Comparison of ENCODE assay signal across 24 mouse cellular contexts in genomic region chr11:67044959-67045358, GRCm38 (mm10). TPM values are rescaled to one million over a fixed set of nuclear protein-coding genes. Genes with fewer than 3 reads are reported as not detected.
A peak's percentile ranks its signal among the peaks of the same experiment; 100 is the strongest.
DNase-seq lines count a peak whose midpoint lies in the region; ATAC-seq and TF ChIP-seq lines count a peak whose summit lies in the region.
"Had no signal": no experiment of that assay in that cellular context is flagged by ENCODE, and none has a peak within 500 bp of the region (broad histone marks: within the 10 kb centered on the region; RNA-seq: fewer than 3 reads in every experiment).

No protein-coding gene starts in this region.

- TF ChIP-seq POLR2A in small intestine, adult 2 months (IDR thresholded peaks at IDR 0.05; ENCODE audit: low read depth, low read length) = no peak

- H3K9ac ChIP-seq in liver, embryonic 11.5 days (ENCODE audit: low read depth, low read length) = no peak overlapping the region
- no peak overlapping the region for H3K9ac ChIP-seq in forebrain, embryonic 12.5 days
- H3K9ac ChIP-seq: embryonic facial prominence, embryonic 15.5 days; heart, embryonic 13.5 days; hindbrain, embryonic 15.5 days; midbrain, embryonic 13.5 days had no signal

- 76% methylated on average over 6 of the region's 6 CpGs for WGBS in embryonic facial prominence, embryonic 10.5 days
- 67% methylated on average over 6 of the region's 6 CpGs for WGBS in liver, embryonic 11.5 days
- 30% methylated on average over 6 of the region's 6 CpGs for WGBS in small intestine, adult 2 months
- WGBS in forebrain, embryonic 12.5 days = 86% methylated on average over 6 of the region's 6 CpGs
- 82% methylated on average over 6 of the region's 6 CpGs for WGBS in hindbrain, embryonic 10.5 days

- H3K36me3 ChIP-seq in E14TG2a.4 (ENCODE audit: insufficient read depth, low read length) = peaks cover 47% of the 10 kb centered on the region
- peaks cover 55% of the 10 kb centered on the region for H3K36me3 ChIP-seq in embryonic facial prominence, embryonic 10.5 days (replicated peaks)
- H3K36me3 ChIP-seq in liver, embryonic 11.5 days (ENCODE audit: control insufficient read depth, insufficient read depth, low read length) = peaks cover 13% of the 10 kb centered on the region
- H3K36me3 ChIP-seq in small intestine, adult 2 months (ENCODE audit: control insufficient read depth, insufficient read depth, low read length) = peaks cover 27% of the 10 kb centered on the region
- peaks cover 35% of the 10 kb centered on the region for H3K36me3 ChIP-seq in forebrain, embryonic 12.5 days (replicated peaks)
- peaks cover 60% of the 10 kb centered on the region for H3K36me3 ChIP-seq in hindbrain, embryonic 10.5 days

- H3K4me3 ChIP-seq in E14TG2a.4 (replicated peaks; ENCODE audit: low read length) = peak overlapping the region; percentile 37
- H3K4me3 ChIP-seq in embryonic facial prominence, embryonic 10.5 days = no peak overlapping the region
- no peak overlapping the region for H3K4me3 ChIP-seq in liver, embryonic 11.5 days (ENCODE audit: low read depth, low read length)
- no peak overlapping the region for H3K4me3 ChIP-seq in small intestine, adult 2 months (ENCODE audit: low read depth, low read length)
- no peak overlapping the region for H3K4me3 ChIP-seq in forebrain, embryonic 12.5 days (replicated peaks)
- no peak overlapping the region for H3K4me3 ChIP-seq in hindbrain, embryonic 10.5 days
- H3K4me3 ChIP-seq: embryonic facial prominence, embryonic 15.5 days; forebrain, embryonic 10.5 days; heart, embryonic 13.5 days; hindbrain, embryonic 15.5 days; midbrain, embryonic 13.5 days had no signal

- H3K4me1 ChIP-seq in E14TG2a.4 (replicated peaks; ENCODE audit: low read depth, low read length) = peaks cover 97% of the 10 kb centered on the region
- peaks cover 12% of the 10 kb centered on the region for H3K4me1 ChIP-seq in embryonic facial prominence, embryonic 10.5 days
- peaks cover 3% of the 10 kb centered on the region; the same call in 1 of the 2 replicates for H3K4me1 ChIP-seq in liver, embryonic 11.5 days (replicated peaks; ENCODE audit: control insufficient read depth, insufficient read depth, low read length)
- peaks cover 5% of the 10 kb centered on the region; the same call in 1 of the 2 replicates for H3K4me1 ChIP-seq in small intestine, adult 2 months (ENCODE audit: control insufficient read depth, insufficient read depth, insufficient read length, low read length)
- no peaks in the 10 kb centered on the region; the same call in 1 of the 2 replicates for H3K4me1 ChIP-seq in forebrain, embryonic 12.5 days
- peaks cover 7% of the 10 kb centered on the region for H3K4me1 ChIP-seq in hindbrain, embryonic 10.5 days (replicated peaks)
- H3K4me1 ChIP-seq: embryonic facial prominence, embryonic 15.5 days; hindbrain, embryonic 15.5 days had no signal

- H3K4me2 ChIP-seq in liver, embryonic 11.5 days = no peak overlapping the region
- H3K4me2 ChIP-seq in forebrain, embryonic 12.5 days = no peak overlapping the region
- H3K4me2 ChIP-seq: embryonic facial prominence, embryonic 15.5 days; heart, embryonic 13.5 days; hindbrain, embryonic 15.5 days; midbrain, embryonic 13.5 days had no signal

- DNase-seq in embryonic facial prominence, embryonic 10.5 days (ENCODE audit: low spot score) = no peak
- no peak for DNase-seq in liver, embryonic 11.5 days (ENCODE audit: low spot score)
- no peak for DNase-seq in right cerebral cortex, adult 2 months (ENCODE audit: low spot score in 2 of 2)
- no peak for DNase-seq in hindbrain, embryonic 10.5 days (ENCODE audit: low spot score)
- DNase-seq: adrenal gland, postnatal 10 days; cerebellum, postnatal 14 days; embryo, embryonic 11 days; gastrocnemius, postnatal 10 days; heart, adult 11 months; kidney, adult 11 months; spleen, adult 18-20 months; thymus, postnatal 14 days had no signal

- no peaks in the 10 kb centered on the region for H3K9me3 ChIP-seq in E14TG2a.4 (ENCODE audit: low read length)
- H3K9me3 ChIP-seq in embryonic facial prominence, embryonic 10.5 days = no peaks in the 10 kb centered on the region
- H3K9me3 ChIP-seq in liver, embryonic 11.5 days (ENCODE audit: control insufficient read depth, low read length) = no peaks in the 10 kb centered on the region
- no peaks in the 10 kb centered on the region for H3K9me3 ChIP-seq in forebrain, embryonic 12.5 days
- H3K9me3 ChIP-seq in hindbrain, embryonic 10.5 days = no peaks in the 10 kb centered on the region
- H3K9me3 ChIP-seq: embryonic facial prominence, embryonic 15.5 days; forebrain, embryonic 10.5 days; heart, embryonic 13.5 days; hindbrain, embryonic 15.5 days; midbrain, embryonic 13.5 days had no signal

- 0 out of 2 replicates have a peak overlapping the region, but pooled peaks have one; percentile 7 for H3K27ac ChIP-seq in embryonic facial prominence, embryonic 10.5 days (replicated peaks)
- no peak overlapping the region for H3K27ac ChIP-seq in liver, embryonic 11.5 days (ENCODE audit: low read depth, low read length)
- peak overlapping the region; percentile 79 for H3K27ac ChIP-seq in small intestine, adult 2 months (ENCODE audit: insufficient read depth, low read depth, low read length)
- no peak overlapping the region for H3K27ac ChIP-seq in forebrain, embryonic 12.5 days
- H3K27ac ChIP-seq in hindbrain, embryonic 10.5 days = no peak overlapping the region
- H3K27ac ChIP-seq: embryonic facial prominence, embryonic 15.5 days; forebrain, embryonic 10.5 days; heart, embryonic 13.5 days; hindbrain, embryonic 15.5 days; kidney, postnatal 0 days; midbrain, embryonic 13.5 days had no signal

- no peaks in the 10 kb centered on the region for H3K27me3 ChIP-seq in E14TG2a.4 (ENCODE audit: insufficient read depth, low read length)
- H3K27me3 ChIP-seq in embryonic facial prominence, embryonic 10.5 days (replicated peaks; ENCODE audit: low read depth, poor library complexity, severe bottlenecking) = no peaks in the 10 kb centered on the region
- H3K27me3 ChIP-seq in liver, embryonic 11.5 days (replicated peaks; ENCODE audit: control insufficient read depth, insufficient read depth, low read length) = no peaks in the 10 kb centered on the region
- no peaks in the 10 kb centered on the region for H3K27me3 ChIP-seq in small intestine, adult 2 months (ENCODE audit: control insufficient read depth, insufficient read depth, low read length)
- H3K27me3 ChIP-seq in forebrain, embryonic 12.5 days = no peaks in the 10 kb centered on the region
- no peaks in the 10 kb centered on the region for H3K27me3 ChIP-seq in hindbrain, embryonic 10.5 days (ENCODE audit: insufficient read depth, poor library complexity, severe bottlenecking)
- H3K27me3 ChIP-seq: embryonic facial prominence, embryonic 15.5 days; heart, embryonic 13.5 days; hindbrain, embryonic 15.5 days; midbrain, embryonic 13.5 days had no signal

- no peak for TF ChIP-seq CTCF in E14TG2a.4 (conservative IDR thresholded peaks at IDR 0.05; ENCODE audit: low read length)
- TF ChIP-seq CTCF in small intestine, adult 2 months (IDR thresholded peaks at IDR 0.05; ENCODE audit: extremely low read depth, insufficient read length, insufficient replicate concordance, low read depth, low read length) = no peak

- ATAC-seq in liver, embryonic 11.5 days (replicated peaks; ENCODE audit: low FRiP score) = 0 out of 2 replicates have a peak, but pooled peaks have one; percentile 43
- no peak for ATAC-seq in forebrain, embryonic 12.5 days (ENCODE audit: low FRiP score)
- no peak for ATAC-seq in erythroid progenitor cell, adult 5-6 weeks (replicated peaks; ENCODE audit: low FRiP score, poor library complexity, severe bottlenecking)
- ATAC-seq: midbrain, embryonic 13.5 days had no signal

RNA-seq across cellular contexts. Expression of gene Adprm, which starts 7.4 kb away (rescaled TPM):
- polyA plus RNA-seq in embryonic facial prominence, embryonic 10.5 days (2016; fragmentation: Nextera tagmentation; extraction: Ambion mirVana) = 30.4 and 32.6 TPM in 2 replicates
- 17.0 and 18.5 TPM in 2 replicates for polyA plus RNA-seq in liver, embryonic 11.5 days (2014; fragmentation: Nextera tagmentation; extraction: Ambion mirVana)
- polyA plus RNA-seq in small intestine, adult 2 months (2012; rRNA removed) = 5.2 and 18.2 TPM in 2 replicates
- 27.0 and 31.9 TPM in 2 replicates for polyA plus RNA-seq in forebrain, embryonic 12.5 days (2016; fragmentation: Nextera tagmentation; extraction: Ambion mirVana)
- 5.0 and 34.8 TPM in 2 replicates for total RNA-seq in erythroid progenitor cell, adult 5-6 weeks (2015; ENCODE audit: low replicate concordance)
- total RNA-seq in erythroid progenitor cell, adult 5-6 weeks (2017; ENCODE audit: low replicate concordance) = 3.2 and 8.5 TPM in 2 replicates
- 28.3 and 30.4 TPM in 2 replicates for polyA plus RNA-seq in hindbrain, embryonic 10.5 days (2016; fragmentation: Nextera tagmentation; extraction: Ambion mirVana)

RNA-seq across cellular contexts. Expression of gene Sco1, which starts 7.5 kb away (rescaled TPM):
- 23.7 and 26.4 TPM in 2 replicates for polyA plus RNA-seq in embryonic facial prominence, embryonic 10.5 days (2016; fragmentation: Nextera tagmentation; extraction: Ambion mirVana)
- 18.8 and 20.3 TPM in 2 replicates for polyA plus RNA-seq in liver, embryonic 11.5 days (2014; fragmentation: Nextera tagmentation; extraction: Ambion mirVana)
- 5.6 and 10.7 TPM in 2 replicates for polyA plus RNA-seq in small intestine, adult 2 months (2012; rRNA removed)
- polyA plus RNA-seq in forebrain, embryonic 12.5 days (2016; fragmentation: Nextera tagmentation; extraction: Ambion mirVana) = 15.8 and 16.4 TPM in 2 replicates
- 2.5 TPM in 1 of 2 replicates, not detected in the other for total RNA-seq in erythroid progenitor cell, adult 5-6 weeks (2015; ENCODE audit: low replicate concordance)
- 2.2 and 2.9 TPM in 2 replicates for total RNA-seq in erythroid progenitor cell, adult 5-6 weeks (2017; ENCODE audit: low replicate concordance)
- 18.0 and 22.3 TPM in 2 replicates for polyA plus RNA-seq in hindbrain, embryonic 10.5 days (2016; fragmentation: Nextera tagmentation; extraction: Ambion mirVana)

RNA-seq across cellular contexts. Expression of gene Tmem220, which starts 20.0 kb away (rescaled TPM):
- 0.69 and 1.2 TPM in 2 replicates for polyA plus RNA-seq in embryonic facial prominence, embryonic 10.5 days (2016; fragmentation: Nextera tagmentation; extraction: Ambion mirVana)
- 1.8 and 1.9 TPM in 2 replicates for polyA plus RNA-seq in liver, embryonic 11.5 days (2014; fragmentation: Nextera tagmentation; extraction: Ambion mirVana)
- polyA plus RNA-seq in small intestine, adult 2 months (2012; rRNA removed) = 2.7 and 3.6 TPM in 2 replicates
- polyA plus RNA-seq in forebrain, embryonic 12.5 days (2016; fragmentation: Nextera tagmentation; extraction: Ambion mirVana) = 0.46 and 0.81 TPM in 2 replicates
- 2.9 and 3.8 TPM in 2 replicates for total RNA-seq in erythroid progenitor cell, adult 5-6 weeks (2015; ENCODE audit: low replicate concordance)
- 1.3 TPM in 1 of 2 replicates, not detected in the other for total RNA-seq in erythroid progenitor cell, adult 5-6 weeks (2017; ENCODE audit: low replicate concordance)
- polyA plus RNA-seq in hindbrain, embryonic 10.5 days (2016; fragmentation: Nextera tagmentation; extraction: Ambion mirVana) = 0.43 and 1.5 TPM in 2 replicates

RNA-seq across cellular contexts. Expression of gene Myh3, which starts 33.1 kb away (rescaled TPM):
- polyA plus RNA-seq in embryonic facial prominence, embryonic 10.5 days (2016; fragmentation: Nextera tagmentation; extraction: Ambion mirVana) = 0.21 and 0.30 TPM in 2 replicates
- polyA plus RNA-seq in liver, embryonic 11.5 days (2014; fragmentation: Nextera tagmentation; extraction: Ambion mirVana) = 0.38 and 0.78 TPM in 2 replicates
- polyA plus RNA-seq in small intestine, adult 2 months (2012; rRNA removed) = 0.01 and 0.06 TPM in 2 replicates
- 0.33 and 0.87 TPM in 2 replicates for polyA plus RNA-seq in forebrain, embryonic 12.5 days (2016; fragmentation: Nextera tagmentation; extraction: Ambion mirVana)
- not detected in 2 replicates for total RNA-seq in erythroid progenitor cell, adult 5-6 weeks (2015; ENCODE audit: low replicate concordance)
- total RNA-seq in erythroid progenitor cell, adult 5-6 weeks (2017; ENCODE audit: low replicate concordance) = not detected in 2 replicates
- polyA plus RNA-seq in hindbrain, embryonic 10.5 days (2016; fragmentation: Nextera tagmentation; extraction: Ambion mirVana) = 0.49 and 0.69 TPM in 2 replicates
- total RNA-seq: heart, postnatal 25 days; megakaryocyte progenitor cell, adult 5-6 weeks had no signal

Comparison
In these comparisons a context has a peak if more than half of its experiments do, and no peak if none do; other contexts are left out.
1. H3K27ac ChIP-seq: peak in embryonic facial prominence, embryonic 10.5 days (single experiment) and small intestine, adult 2 months (single experiment); none in liver, embryonic 11.5 days (single experiment), forebrain, embryonic 12.5 days (single experiment) and hindbrain, embryonic 10.5 days (single experiment).